Mouse (Mus musculus) MEL (cell line): ENCODE results near the gene Neo1.

Source experiments
- CTCF ChIP-seq, 3 experiments: IDR thresholded peaks in 2 of 3; conservative IDR thresholded peaks in 1 of 3; 2 replicates each; pipeline ENCODE4 v1.5.1; 2011 to 2012; ENCODE audit warnings: low read length in 3 of 3, low read depth in 2 of 3, mild to moderate bottlenecking in 2 of 3, improper control_type of control experiment in 1 of 3, inconsistent platforms in 1 of 3, mixed read lengths in 1 of 3, moderate library complexity in 1 of 3; ENCODE audit not compliant: control insufficient read depth in 1 of 3, insufficient read depth in 1 of 3, poor library complexity in 1 of 3, severe bottlenecking in 1 of 3
- E2F4 ChIP-seq: IDR thresholded peaks from 2 replicates; pipeline ENCODE4 v1.6.1; 2011; ENCODE audit warnings: low read depth, low read length, improper control_type of control experiment, borderline replicate concordance
- EP300 ChIP-seq, 2 experiments: IDR thresholded peaks; 2 replicates each; pipeline ENCODE4 v1.6.1; 2011; ENCODE audit warnings: improper control_type of control experiment in 2 of 2, low read length in 2 of 2, low read depth in 1 of 2, mild to moderate bottlenecking in 1 of 2
- HCFC1 ChIP-seq: IDR thresholded peaks from 2 replicates; pipeline ENCODE4 v1.6.1; 2012; ENCODE audit warnings: low read depth, mild to moderate bottlenecking, inconsistent platforms, low read length, improper control_type of control experiment, moderate library complexity
- JUND ChIP-seq: IDR thresholded peaks from 2 replicates; pipeline ENCODE4 v1.6.1; 2011; ENCODE audit warnings: low read depth, mild to moderate bottlenecking, improper control_type of control experiment, low read length
- MAFK ChIP-seq: IDR thresholded peaks from 2 replicates; pipeline ENCODE4 v1.6.1; 2011; ENCODE audit warnings: low read depth, mild to moderate bottlenecking, low read length, improper control_type of control experiment, borderline replicate concordance
- POLR2A ChIP-seq, 2 experiments: IDR thresholded peaks; 2 replicates each; pipeline ENCODE4 v1.6.1; 2011 to 2012; ENCODE audit warnings: low read length in 2 of 2, mild to moderate bottlenecking in 2 of 2, control low read depth in 1 of 2, improper control_type of control experiment in 1 of 2, low read depth in 1 of 2, moderate library complexity in 1 of 2; ENCODE audit not compliant: control insufficient read depth in 1 of 2, insufficient read depth in 1 of 2, poor library complexity in 1 of 2
- POLR2AphosphoS2 ChIP-seq: IDR thresholded peaks from 2 replicates; pipeline ENCODE4 v1.6.1; 2011; ENCODE audit warnings: low read length, improper control_type of control experiment
- RCOR1 ChIP-seq: IDR thresholded peaks from 2 replicates; pipeline ENCODE4 v1.6.1; 2012; ENCODE audit warnings: low read depth, mild to moderate bottlenecking, inconsistent platforms, low read length, improper control_type of control experiment
- SMC3 ChIP-seq: IDR thresholded peaks from 2 replicates; pipeline ENCODE4 v1.6.1; 2011; ENCODE audit warnings: low read depth, low read length, improper control_type of control experiment
- UBTF ChIP-seq: IDR thresholded peaks from 2 replicates; pipeline ENCODE4 v1.6.1; 2012; ENCODE audit warnings: low read depth, mild to moderate bottlenecking, inconsistent platforms, low read length, improper control_type of control experiment, moderate library complexity, borderline replicate concordance; ENCODE audit not compliant: insufficient read depth
- USF1 ChIP-seq: IDR thresholded peaks from 2 replicates; pipeline ENCODE4 v1.6.1; 2014; ENCODE audit warnings: low read depth, mild to moderate bottlenecking, inconsistent platforms, low read length, improper control_type of control experiment, moderate library complexity
- ZKSCAN1 ChIP-seq: IDR thresholded peaks from 2 replicates; pipeline ENCODE4 v1.6.1; 2012; ENCODE audit warnings: low read depth, mild to moderate bottlenecking, inconsistent platforms, low read length, improper control_type of control experiment, moderate library complexity

- no peak for TF ChIP-seq POLR2AphosphoS2
- no peak for TF ChIP-seq HCFC1
- no peak for TF ChIP-seq CTCF (IDR thresholded peaks at IDR 0.05 in 2 of 3, conservative IDR thresholded peaks at IDR 0.05 in 1 of 3; ENCODE audit: control insufficient read depth in 1 of 3, insufficient read depth in 1 of 3, low read depth in 2 of 3, low read length in 3 of 3, poor library complexity in 1 of 3, severe bottlenecking in 1 of 3)
- no peak for TF ChIP-seq JUND
- TF ChIP-seq EP300 (IDR thresholded peaks at IDR 0.05; ENCODE audit: low read depth in 1 of 2, low read length in 2 of 2), result no peak
- no peak for TF ChIP-seq UBTF
- TF ChIP-seq POLR2A (IDR thresholded peaks at IDR 0.05; ENCODE audit: control insufficient read depth in 1 of 2, insufficient read depth in 1 of 2, low read depth in 1 of 2, low read length in 2 of 2, poor library complexity in 1 of 2), result no peak
- no peak for TF ChIP-seq MAFK
- TF ChIP-seq USF1, result no peak
- no peak for TF ChIP-seq SMC3
- no peak for TF ChIP-seq RCOR1
- TF ChIP-seq E2F4, result no peak
- no peak for TF ChIP-seq ZKSCAN1
Observed at GRCm38 (mm10) chr9:58967371-58967770, 68.9 kb downstream of the Neo1 start.
